Mouse (Mus musculus): ENCODE results near the gene Dus2. TPM values are rescaled to one million over a fixed set of nuclear protein-coding genes. Genes with fewer than 3 reads are reported as not detected.

Dus2 gene
- polyA plus RNA-seq, 1 experiment: 13.1 TPM

DNA sequence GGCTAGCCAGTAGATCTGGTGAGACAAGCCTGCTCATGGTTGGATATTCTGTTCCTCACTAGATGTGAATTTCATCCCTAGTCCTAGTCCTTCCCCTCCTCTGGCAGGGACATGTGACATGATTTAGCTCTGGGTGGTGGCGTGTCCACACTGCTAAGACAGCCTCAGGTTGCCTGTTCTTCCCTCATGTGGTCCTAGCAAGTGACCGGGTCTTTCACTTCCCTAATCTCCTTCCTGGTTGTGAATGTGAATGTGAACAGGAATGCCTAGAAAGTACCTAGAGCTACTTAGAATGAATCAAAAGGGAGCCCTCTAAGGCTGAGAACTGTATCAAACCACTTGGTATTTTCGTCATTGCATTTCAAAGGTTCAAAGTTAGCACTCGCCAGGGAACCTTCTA, 48.5 kb downstream of the Dus2 start:
- H3ac ChIP-seq (ENCODE audit: control insufficient read depth, insufficient read length, low read depth): no peak overlapping the region
- H3K27me3 ChIP-seq (ENCODE audit: control insufficient read depth, insufficient read depth, insufficient read length): no peaks in the 10 kb centered on the region
- no peak overlapping the region for H3K4me3 ChIP-seq (ENCODE audit: insufficient read depth, poor library complexity, severe bottlenecking)
- no peak for TF ChIP-seq USF1 (IDR thresholded peaks at IDR 0.05; ENCODE audit: low read depth)
- no peak for TF ChIP-seq CTCF (IDR thresholded peaks at IDR 0.05; ENCODE audit: control insufficient read depth, insufficient read depth, insufficient read length)
- no peak for TF ChIP-seq FOSL1 (IDR thresholded peaks at IDR 0.05; ENCODE audit: insufficient read depth, low read length, poor library complexity, severe bottlenecking)
- TF ChIP-seq MYOG (IDR thresholded peaks at IDR 0.05; ENCODE audit: control insufficient read depth, extremely low read depth, insufficient read length): no peak
- no peak for TF ChIP-seq MYOD1 (IDR thresholded peaks at IDR 0.05; ENCODE audit: control insufficient read depth, insufficient read length, low read depth)
- H3K79me2 ChIP-seq (ENCODE audit: control insufficient read depth, insufficient read depth): no peaks in the 10 kb centered on the region
- no peaks in the 10 kb centered on the region for H3K79me3 ChIP-seq (ENCODE audit: low read depth)
- H3K36me3 ChIP-seq (ENCODE audit: control insufficient read depth, insufficient read depth): no peaks in the 10 kb centered on the region

- no peaks in the 10 kb centered on the region for H3K36me3 ChIP-seq (ENCODE audit: control insufficient read depth, insufficient read depth)
- H3K79me2 ChIP-seq (ENCODE audit: control insufficient read depth, insufficient read depth): no peaks in the 10 kb centered on the region
- no peaks in the 10 kb centered on the region for H3K27me3 ChIP-seq (ENCODE audit: control insufficient read depth, insufficient read depth, insufficient read length)
- no peak overlapping the region for H3K4me3 ChIP-seq (ENCODE audit: insufficient read depth, poor library complexity, severe bottlenecking)
- no peaks in the 10 kb centered on the region for H3K79me3 ChIP-seq (ENCODE audit: low read depth)
- TF ChIP-seq MYOD1 (IDR thresholded peaks at IDR 0.05; ENCODE audit: control insufficient read depth, insufficient read length, low read depth) (no peak), CEBPB (IDR thresholded peaks at IDR 0.05; ENCODE audit: low read depth) (no peak), USF1 (IDR thresholded peaks at IDR 0.05; ENCODE audit: low read depth) (no peak), CTCF (IDR thresholded peaks at IDR 0.05; ENCODE audit: control insufficient read depth, insufficient read depth, insufficient read length) (no peak), MYOG (IDR thresholded peaks at IDR 0.05; ENCODE audit: control insufficient read depth, extremely low read depth, insufficient read length) (no peak), MAX (IDR thresholded peaks at IDR 0.05) (no peak), FOSL1 (IDR thresholded peaks at IDR 0.05; ENCODE audit: insufficient read depth, low read length, poor library complexity, severe bottlenecking) (no peak)
- no peak overlapping the region for H3ac ChIP-seq (ENCODE audit: control insufficient read depth, insufficient read length, low read depth)
These were observed 49.1 kb downstream of the Dus2 start for GRCm38 (mm10) chr8:106040218-106040617.

- Histone ChIP-seq H3K79me2 (ENCODE audit: control insufficient read depth, insufficient read depth) (no peaks in the 10 kb centered on the region), H3K27me3 (ENCODE audit: control insufficient read depth, insufficient read depth, insufficient read length) (no peaks in the 10 kb centered on the region), H3K4me3 (ENCODE audit: insufficient read depth, poor library complexity, severe bottlenecking) (no peak overlapping the region), H3K36me3 (ENCODE audit: control insufficient read depth, insufficient read depth) (no peaks in the 10 kb centered on the region), H3ac (ENCODE audit: control insufficient read depth, insufficient read length, low read depth) (no peak overlapping the region), H3K79me3 (ENCODE audit: low read depth) (no peaks in the 10 kb centered on the region)
- no peak for TF ChIP-seq CEBPB (IDR thresholded peaks at IDR 0.05; ENCODE audit: low read depth)
- no peak for TF ChIP-seq FOSL1 (IDR thresholded peaks at IDR 0.05; ENCODE audit: insufficient read depth, low read length, poor library complexity, severe bottlenecking)
- TF ChIP-seq MYOD1 (IDR thresholded peaks at IDR 0.05; ENCODE audit: control insufficient read depth, insufficient read length, low read depth): no peak
- no peak for TF ChIP-seq MYOG (IDR thresholded peaks at IDR 0.05; ENCODE audit: control insufficient read depth, extremely low read depth, insufficient read length)
- no peak for TF ChIP-seq CTCF (IDR thresholded peaks at IDR 0.05; ENCODE audit: control insufficient read depth, insufficient read depth, insufficient read length)
- no peak for TF ChIP-seq USF1 (IDR thresholded peaks at IDR 0.05; ENCODE audit: low read depth)
- no peak for TF ChIP-seq MAX (IDR thresholded peaks at IDR 0.05)
These were observed 51.9 kb downstream of the Dus2 start for GRCm38 (mm10) chr8:106043055-106043454.

GRCm38 (mm10) chr8:106044151-106044550, 53.0 kb downstream of the Dus2 start:
- Histone ChIP-seq H3ac (ENCODE audit: control insufficient read depth, insufficient read length, low read depth) (no peak overlapping the region), H3K79me3 (ENCODE audit: low read depth) (no peaks in the 10 kb centered on the region)
- TF ChIP-seq CEBPB (IDR thresholded peaks at IDR 0.05; ENCODE audit: low read depth) (no peak), MYOD1 (IDR thresholded peaks at IDR 0.05; ENCODE audit: control insufficient read depth, insufficient read length, low read depth) (no peak), FOSL1 (IDR thresholded peaks at IDR 0.05; ENCODE audit: insufficient read depth, low read length, poor library complexity, severe bottlenecking) (no peak), USF1 (IDR thresholded peaks at IDR 0.05; ENCODE audit: low read depth) (no peak), MAX (IDR thresholded peaks at IDR 0.05) (no peak), CTCF (IDR thresholded peaks at IDR 0.05; ENCODE audit: control insufficient read depth, insufficient read depth, insufficient read length) (no peak), MYOG (IDR thresholded peaks at IDR 0.05; ENCODE audit: control insufficient read depth, extremely low read depth, insufficient read length) (no peak)

GRCm38 (mm10) chr8:106046872-106047559, 55.9 kb downstream of the Dus2 start:
- H3K36me3 ChIP-seq (ENCODE audit: control insufficient read depth, insufficient read depth): peaks cover 15% of the 10 kb centered on the region

More at GRCm38 (mm10) chr8:106044151-106044550, 53.0 kb downstream of the Dus2 start:
- Histone ChIP-seq H3K4me3 (ENCODE audit: insufficient read depth, poor library complexity, severe bottlenecking) (no peak overlapping the region), H3K36me3 (ENCODE audit: control insufficient read depth, insufficient read depth) (no peaks in the 10 kb centered on the region), H3K27me3 (ENCODE audit: control insufficient read depth, insufficient read depth, insufficient read length) (no peaks in the 10 kb centered on the region), H3K79me2 (ENCODE audit: control insufficient read depth, insufficient read depth) (no peaks in the 10 kb centered on the region)

More at GRCm38 (mm10) chr8:106046872-106047559, 55.9 kb downstream of the Dus2 start:
- no peaks in the 10 kb centered on the region for H3K79me3 ChIP-seq (ENCODE audit: low read depth)
- no peaks in the 10 kb centered on the region for H3K27me3 ChIP-seq (ENCODE audit: control insufficient read depth, insufficient read depth, insufficient read length)
- no peaks in the 10 kb centered on the region for H3K79me2 ChIP-seq (ENCODE audit: control insufficient read depth, insufficient read depth)
- no peak overlapping the region for H3ac ChIP-seq (ENCODE audit: control insufficient read depth, insufficient read length, low read depth)
- no peak overlapping the region for H3K4me3 ChIP-seq (ENCODE audit: insufficient read depth, poor library complexity, severe bottlenecking)
- no peak for TF ChIP-seq MYOG (IDR thresholded peaks at IDR 0.05; ENCODE audit: control insufficient read depth, extremely low read depth, insufficient read length)

Data from C2C12 (cell line).